Mouse (Mus musculus) thymus, postnatal 10 days (tissue): ENCODE data around the gene Kif23.

Experiments used
- DNase-seq, 2 experiments: peaks; one replicate each; pipeline ENCODE4 v3.0.0; 2021; ENCODE audit warnings: low spot score in 2 of 2

The Kif23 gene

GRCm38 (mm10) chr9:61946623-61947401, at the start of gene Kif23:
Kif23 (minus strand) TSS chr9:61946774.
- DNase-seq = peak; percentile 96 to 99

DNA sequence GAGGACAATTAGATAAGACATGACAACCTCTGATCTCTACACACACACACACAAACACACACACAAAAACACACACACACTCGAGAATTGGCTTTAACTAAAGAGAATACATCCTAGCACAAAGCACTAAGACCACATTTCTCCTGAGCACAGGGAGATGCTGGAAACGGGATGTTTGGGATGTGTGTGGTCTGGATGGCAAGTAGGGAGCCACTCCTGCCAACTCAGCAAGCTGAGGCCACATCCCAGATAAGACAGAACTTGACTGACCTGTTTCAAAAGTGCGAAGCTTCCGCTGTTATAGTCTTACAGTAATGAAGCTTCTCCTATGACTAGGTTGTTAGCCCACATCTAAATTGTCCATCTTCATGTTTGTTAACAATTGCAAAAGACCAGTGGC, 44.6 kb upstream of the Kif23 start:
- no peak for DNase-seq

DNA sequence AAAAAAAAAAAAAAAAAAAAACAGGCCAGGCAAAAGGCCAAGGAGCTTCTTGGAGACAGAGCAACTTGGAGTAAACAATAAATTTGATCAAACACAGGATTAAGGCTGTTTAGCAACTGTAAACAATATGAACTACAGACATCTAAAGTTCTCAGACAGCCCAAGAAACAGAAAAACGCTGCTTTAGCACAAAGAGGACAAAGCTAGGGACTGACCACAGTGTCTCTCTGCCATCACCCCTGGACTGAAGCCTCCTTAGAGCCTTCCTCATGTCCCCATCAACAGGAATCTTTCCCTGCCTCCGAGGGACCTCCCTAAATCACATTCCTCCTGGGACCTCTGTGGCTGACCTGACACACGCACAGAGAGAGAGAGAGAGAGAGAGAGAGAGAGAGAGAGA, 44.2 kb upstream of the Kif23 start:
- DNase-seq = no peak

DNA sequence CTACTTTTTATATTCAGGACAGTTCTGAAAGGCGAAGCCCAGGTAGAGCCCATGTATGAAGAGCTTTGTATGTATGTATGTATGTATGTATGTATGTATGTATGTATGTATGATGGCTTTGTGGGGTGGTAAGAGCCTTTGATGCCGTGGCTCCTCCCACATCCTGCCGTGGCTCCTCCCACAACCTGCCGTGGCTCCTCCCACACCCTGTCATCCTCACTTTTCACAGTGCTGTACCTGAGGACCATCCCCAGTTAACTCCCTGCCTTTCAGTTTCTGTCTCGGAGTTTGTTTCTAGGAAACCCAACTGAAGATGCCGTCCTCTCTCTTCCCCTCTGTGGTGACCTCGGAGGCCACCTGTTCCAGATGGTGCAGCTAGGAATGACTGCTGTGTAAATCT, 39.5 kb upstream of the Kif23 start:
- DNase-seq = peak; percentile 32 to 47

DNA sequence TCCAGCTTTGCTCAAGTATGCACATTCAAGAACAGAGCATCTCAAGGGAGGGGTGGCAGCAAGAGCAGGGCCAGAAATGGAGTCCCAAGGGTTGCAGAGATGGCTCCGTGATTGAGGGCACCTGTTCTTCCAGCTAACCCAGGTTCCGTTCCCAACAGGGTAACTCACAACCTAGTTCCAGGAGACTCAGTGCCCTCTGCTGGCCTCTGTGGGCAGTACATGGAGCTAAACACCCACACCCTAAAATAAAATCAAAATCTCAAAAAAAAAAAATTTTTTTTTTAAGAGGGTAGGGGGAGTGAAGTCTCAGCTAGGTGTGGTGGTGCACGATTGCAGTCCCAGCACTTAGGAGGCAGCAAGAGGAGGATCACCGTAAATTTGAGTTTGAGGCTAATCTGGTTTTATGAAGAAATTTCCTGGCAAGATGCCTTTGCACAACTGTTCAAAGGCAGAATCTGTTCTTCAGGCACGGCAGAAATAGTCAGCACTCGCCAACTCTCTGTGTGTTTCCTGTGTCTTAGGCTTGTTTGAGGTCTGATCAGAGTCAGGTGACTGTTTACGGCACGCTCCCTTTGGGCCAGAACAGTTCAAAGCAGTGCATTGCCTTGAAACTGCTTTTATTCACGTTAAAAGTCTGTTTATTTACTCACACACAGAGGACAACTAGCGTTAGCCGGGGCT, 38.7 kb upstream of the Kif23 start:
- DNase-seq = peak; percentile 37 to 71

DNA sequence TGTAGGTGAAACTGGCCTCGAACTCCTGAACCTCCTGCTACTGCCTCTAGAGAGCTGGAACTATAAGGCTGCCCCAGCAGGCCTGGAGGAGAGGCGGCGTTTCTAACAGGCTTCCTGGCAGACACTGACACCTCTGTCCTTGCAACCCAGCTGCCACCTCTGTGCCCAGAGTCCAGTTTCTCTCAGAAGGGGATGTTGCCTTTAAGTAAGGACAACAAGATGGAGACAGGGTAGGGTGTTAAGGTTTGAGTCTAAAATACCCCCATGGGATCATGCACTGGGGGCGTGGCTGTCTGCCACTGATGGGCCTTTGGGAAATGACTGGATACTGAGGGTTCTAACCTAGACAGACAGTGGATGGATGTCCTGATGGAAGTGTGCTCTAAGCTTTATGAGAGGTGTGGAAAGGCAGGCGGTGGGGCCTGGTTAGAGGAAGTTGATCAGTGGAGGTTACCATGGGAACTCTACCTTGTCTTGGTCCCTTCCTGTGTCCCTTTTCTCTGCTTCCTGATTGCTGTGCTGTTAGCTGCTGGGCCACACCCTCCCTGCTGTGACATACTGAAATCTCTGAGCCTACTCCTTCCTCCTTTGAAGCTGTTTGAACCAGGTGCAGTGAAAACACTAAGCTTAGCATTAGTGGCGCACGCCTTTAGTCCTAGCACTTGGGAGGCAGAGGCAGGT, 36.5 kb upstream of the Kif23 start:
- peak in 1 of 2 experiments; percentile 22 for DNase-seq

- DNase-seq = no peak
Observed at GRCm38 (mm10) chr9:61981876-61982275, 35.3 kb upstream of the Kif23 start.

GRCm38 (mm10) chr9:61979983-61980382, 33.4 kb upstream of the Kif23 start:
- no peak for DNase-seq

DNA sequence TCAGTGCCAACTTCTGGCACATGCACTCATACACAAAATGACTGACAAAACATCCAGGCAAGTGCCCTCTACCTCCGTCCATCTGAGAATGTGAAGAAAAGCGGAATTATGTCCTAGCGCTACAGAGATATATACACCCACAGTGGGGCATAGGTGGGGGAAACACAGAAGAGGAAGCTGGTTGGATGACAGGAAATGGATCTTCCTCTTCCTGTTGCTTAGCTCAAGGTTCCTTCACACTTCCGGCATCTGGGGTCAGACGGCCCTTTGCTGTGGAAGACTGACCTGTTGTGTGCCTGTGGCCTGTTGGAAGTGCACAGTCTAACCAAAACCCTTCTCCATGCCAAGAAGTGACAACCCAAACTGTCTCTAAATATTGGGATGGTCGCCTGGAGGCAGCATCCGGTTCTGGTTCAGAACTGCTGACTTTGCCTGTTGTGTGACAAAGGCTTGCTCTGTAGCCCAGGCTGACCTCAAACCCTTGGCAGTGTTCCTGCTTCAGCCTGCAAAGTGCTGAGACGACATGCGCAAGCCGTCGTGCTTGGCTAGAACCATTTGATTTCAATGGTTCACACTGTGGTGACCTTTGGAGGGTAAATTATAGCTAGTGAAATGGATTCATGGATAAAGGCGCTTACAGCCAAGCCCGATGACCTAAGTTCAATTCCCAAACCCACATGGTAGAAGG, 30.8 kb upstream of the Kif23 start:
- DNase-seq = no peak

DNA sequence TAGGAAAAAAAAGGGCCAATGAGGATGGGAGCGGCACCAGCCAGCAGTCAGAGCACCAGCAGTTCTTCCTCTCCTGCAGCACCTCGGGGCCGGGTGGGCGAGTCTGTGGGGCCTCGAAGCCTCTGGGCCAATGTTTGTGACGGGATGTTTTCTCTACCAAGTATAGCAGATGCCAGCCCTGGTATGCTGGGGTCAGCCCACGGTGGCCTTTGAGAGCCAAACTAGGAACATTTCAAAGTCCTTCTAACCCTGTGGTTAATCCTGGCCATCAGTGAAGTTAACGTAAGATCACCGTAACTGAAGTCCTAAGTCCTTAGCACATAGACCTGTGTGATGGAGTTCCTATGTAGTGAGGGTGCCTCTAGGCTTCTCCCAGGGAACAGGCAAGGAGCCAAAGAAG, 25.5 kb upstream of the Kif23 start:
- no peak for DNase-seq

DNA sequence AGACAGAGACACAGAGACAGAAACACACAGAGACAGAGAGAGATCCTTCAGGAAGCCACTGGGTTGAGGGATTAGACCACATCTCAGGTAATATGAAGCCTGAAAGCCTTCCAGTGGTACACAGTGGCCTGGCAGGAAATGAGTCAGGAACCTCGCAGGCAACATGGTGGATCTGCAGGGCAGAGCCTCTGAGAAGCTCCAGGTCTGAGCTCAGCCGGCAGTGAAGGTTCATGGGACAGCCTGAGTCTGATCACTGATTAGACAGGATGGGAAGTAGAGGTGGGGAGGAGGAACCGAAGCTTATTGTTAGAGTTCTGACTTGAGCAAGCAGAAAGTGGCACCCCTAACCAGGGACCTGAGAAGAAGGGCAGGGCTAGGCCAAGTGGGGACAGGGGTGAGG, 24.5 kb upstream of the Kif23 start:
- DNase-seq = no peak

GRCm38 (mm10) chr9:61967357-61967756, 20.8 kb upstream of the Kif23 start:
- DNase-seq = no peak

DNA sequence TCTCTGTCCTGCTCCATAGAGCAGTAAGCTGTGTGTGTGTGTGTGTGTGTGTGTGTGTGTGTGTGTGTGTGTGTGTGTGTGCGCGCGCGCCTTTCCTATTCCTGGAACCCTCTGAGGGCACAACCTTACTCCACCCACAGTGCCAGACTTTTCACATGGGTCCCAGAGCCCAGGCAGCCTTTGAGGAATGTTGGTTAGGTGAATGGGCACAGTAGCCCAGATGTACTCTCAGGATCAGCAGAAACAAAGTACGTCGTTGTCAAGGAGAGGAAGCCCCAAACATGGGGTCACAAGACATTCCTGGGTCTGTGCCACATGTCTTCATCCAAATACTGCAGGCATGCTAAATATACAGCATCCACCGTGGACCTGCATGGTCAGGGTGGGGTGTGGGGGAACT, 19.4 kb upstream of the Kif23 start:
- no peak for DNase-seq

DNA sequence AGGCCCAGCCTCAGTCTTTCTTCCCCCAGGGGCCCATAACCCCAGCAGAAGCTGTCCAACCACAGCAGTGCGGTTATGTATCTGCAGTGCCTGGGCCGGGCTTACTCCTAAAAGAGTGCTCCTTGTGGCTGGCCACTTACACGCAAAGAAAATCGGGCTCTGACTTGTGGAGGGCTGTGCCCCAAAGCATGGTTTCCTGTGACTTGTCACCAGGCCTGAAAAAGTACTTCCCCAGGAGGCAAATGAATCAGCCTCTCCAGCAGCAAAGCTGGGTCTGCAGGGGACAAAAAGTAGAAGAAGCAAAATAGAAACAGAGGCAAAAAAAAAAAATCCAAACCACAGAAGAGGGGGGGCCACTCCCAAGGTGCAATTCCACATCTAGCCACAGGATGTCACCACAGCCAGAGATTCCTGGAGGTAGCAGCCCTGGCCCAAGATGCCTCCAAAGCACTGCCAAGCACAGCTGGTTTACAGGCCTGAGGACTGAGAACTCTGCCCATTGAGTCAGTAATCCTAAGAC, 18.9 kb upstream of the Kif23 start:
- DNase-seq = peak; percentile 62 to 82

DNA sequence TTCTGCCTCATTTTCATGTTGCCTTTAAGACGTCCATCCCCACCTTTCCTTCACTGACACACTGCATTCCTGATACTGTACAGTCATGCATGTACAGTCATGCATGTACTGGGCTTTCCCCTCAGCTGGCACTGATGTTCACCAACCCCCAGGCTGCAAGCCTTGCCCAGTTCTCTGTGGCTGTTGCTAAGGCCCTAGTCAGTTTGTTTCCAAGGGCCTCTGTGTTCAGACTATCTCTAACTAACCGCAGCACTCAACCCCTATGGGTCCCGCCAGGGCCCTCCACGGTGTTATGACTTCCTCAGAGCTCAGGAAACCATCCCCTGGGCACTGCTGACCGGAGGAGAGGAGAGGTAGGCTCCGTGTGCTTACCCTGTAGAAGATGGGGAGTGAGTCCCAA, 16.8 kb upstream of the Kif23 start:
- no peak for DNase-seq

GRCm38 (mm10) chr9:61961181-61961580, 14.6 kb upstream of the Kif23 start:
- DNase-seq = no peak

- DNase-seq = peak in 1 of 2 experiments; percentile 32
Observed at GRCm38 (mm10) chr9:61960753-61961152, 14.2 kb upstream of the Kif23 start.

GRCm38 (mm10) chr9:61959921-61960569, 13.5 kb upstream of the Kif23 start:
- DNase-seq = no peak

DNA sequence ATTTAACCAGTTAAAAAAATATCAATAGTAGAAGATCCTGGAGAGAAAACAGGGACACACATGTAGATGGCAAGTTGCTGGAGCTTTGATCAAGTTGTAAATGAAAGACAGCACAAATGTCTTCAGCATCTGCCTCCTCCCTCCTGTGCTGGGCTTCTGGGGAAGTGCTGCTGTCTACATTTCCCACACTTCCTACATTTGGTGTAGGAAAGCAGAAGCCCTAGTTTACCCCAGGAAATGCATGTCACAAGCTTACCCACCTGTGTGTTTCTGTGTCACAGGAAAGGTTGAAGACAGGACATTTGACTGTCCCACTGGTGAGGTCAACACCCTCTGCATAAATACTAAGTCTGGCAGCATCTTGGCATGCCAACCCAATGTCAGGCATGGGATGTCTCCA, 8.1 kb upstream of the Kif23 start:
- no peak for DNase-seq

DNA sequence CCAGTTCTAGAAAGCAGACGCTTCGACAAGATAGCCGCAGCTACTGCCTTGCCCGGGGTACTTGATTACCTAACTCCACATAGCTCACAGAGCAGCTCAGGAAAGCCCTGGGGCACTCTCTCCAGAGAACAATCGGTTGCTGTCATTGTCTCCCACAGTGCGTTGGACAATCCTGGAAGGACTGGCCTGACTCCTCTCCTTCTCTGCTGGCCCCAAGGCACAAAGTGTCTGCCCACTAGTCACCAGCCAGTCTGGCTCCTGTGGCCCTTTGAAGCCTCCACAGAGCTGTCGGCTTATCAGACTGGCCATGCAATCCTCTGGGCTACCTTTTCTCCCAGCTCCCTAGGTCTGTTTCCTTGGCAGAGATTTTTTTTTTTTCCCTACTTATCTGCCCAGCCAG, 5.7 kb upstream of the Kif23 start:
- DNase-seq = no peak
